Mouse (Mus musculus) brain, embryonic 18.5 days (tissue): ENCODE results near the gene Csad.

ENCODE experiments used
- DNase-seq: peaks from one replicate; pipeline ENCODE4 v3.0.0-alpha.2; 2012; ENCODE audit warnings: low read depth, low spot score

Gene Csad

DNA sequence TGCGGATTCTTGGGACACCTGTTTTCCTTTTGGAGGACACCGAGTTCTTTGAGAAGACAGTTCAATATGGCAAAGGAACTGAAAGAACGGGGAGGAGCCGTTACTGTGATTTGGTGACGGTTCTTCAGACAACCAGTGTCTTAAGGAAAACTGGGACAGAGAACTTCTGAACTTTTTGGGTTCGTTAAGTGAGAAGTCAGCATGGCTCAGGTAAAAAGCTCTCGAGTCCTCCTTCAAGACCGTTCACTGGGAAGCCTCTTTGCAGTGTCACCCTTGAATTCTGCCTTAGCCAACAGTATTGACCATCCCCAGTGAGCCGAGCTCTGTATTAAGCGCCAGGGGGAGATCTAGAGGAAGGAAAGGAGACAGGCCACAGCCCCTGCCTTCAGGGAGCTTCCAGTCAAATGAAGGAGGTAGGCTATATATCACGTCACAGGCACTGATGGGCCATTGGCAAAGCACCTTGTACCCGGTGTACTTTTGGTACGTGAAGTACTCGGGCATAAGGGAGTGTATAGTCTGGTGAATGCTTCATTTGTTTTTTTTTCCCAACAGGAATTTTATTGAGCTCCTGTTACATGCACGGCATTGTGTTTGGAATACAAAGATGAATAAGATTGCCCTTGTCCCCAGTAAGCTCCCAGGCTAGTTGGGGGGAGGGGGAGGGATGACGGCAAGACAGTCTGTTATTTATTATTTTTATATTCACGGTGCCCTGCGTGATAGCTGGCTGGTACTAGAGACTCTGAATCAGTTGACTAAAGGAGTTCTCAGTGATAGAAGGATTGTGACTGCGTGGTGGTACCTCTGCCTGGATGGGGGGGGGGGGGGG, at the start of gene Csad:
Csad (minus strand) TSS at position 51 of the 832 bp plus-strand sequence.
- no peak for DNase-seq

DNA sequence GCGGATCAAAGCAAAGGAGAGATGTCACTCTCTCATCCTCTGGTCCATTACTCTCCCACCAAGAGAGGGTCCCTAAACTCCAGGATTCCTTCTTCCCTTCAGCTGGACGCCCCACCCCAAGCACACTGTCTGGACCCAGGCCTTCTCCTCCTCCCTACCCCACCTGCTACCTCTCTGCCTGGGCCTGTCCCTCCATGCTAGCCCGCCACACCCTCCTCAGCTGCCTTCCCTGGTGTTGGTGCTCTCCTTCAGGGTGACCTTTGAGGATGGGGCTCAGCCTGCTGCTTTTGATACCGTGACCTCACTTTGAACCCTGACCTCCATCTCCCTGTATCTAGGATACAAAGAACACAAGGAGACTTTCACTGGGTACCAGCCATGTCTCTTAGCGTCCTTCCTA, 46.0 kb upstream of the Csad start:
- DNase-seq: no peak

- DNase-seq: no peak
Measured at GRCm38 (mm10) chr15:102249967-102250366, 45.4 kb upstream of the Csad start.

DNA sequence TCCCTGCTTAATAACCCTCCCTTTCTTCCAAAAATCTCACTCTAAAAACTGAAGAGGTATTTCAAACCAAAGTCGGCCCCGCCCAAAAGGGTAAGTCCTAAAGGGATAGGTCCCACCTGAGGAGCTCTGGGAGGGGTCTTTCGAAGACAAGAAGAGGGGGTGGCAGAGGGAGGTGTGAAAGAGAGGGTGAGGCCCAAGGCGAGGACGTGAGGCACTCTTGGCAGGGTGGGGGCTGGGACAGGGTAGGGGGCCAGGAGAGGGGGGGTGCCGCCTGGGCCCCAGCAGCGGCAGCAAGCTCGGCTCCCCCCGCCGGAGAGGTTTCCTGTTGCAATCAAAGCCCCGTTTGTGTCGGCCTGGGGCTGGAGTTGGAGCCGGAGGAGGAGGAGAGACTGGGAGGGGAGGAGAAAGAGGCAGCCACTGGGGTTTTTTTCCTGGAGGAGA, 44.7 kb upstream of the Csad start:
- no peak for DNase-seq

DNA sequence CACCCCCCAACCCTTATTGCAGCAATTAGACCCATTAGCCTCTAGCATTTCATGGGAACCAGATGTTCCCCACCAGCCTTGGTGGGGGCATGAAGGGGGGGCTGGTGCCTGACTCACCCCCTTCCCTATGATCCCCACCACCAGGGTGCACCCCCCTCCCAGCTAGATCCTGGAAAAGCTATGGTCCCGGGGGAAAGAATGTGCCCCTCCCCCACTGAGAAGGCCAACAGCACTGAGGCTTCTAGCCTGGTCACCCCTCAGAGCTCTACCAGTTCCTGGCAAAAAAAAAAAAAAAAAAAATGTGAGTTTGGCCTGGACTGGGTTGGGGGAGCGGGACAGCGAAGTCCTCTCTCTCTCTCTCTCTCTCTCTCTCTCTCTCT, 44.3 kb upstream of the Csad start:
- no peak for DNase-seq

DNA sequence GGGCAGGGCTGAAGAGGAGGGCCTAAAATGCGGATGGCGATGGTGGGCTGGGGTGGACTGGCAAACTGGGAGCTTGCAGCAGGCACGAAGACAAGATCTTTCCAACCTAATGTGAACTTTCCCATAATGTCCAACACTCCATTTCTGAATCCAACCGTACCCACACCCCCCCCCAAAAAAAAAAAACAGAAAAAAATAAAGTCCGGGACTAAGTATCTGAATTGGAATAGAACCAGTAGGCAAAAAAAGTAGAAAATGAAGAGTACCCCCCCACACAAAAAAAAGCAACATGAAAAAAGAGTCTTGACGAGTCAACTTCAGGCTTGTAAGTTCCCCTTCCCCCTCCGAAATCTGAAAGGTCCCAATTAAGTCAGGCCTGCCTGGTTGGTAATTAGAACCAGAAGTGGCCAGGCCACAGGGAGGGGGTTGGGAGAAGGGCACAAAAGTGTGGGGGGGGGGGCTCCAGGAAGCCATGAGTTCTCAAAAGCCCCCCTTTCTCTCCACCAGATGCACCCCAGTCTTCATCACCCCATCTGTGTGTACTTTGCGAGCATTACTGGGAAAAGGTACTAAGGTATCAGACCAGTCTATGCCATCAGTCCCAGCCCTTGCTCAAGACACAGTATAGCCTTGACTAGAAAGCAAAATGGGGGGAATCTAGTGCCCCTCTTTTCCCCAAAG, 43.7 kb upstream of the Csad start:
- no peak for DNase-seq

DNA sequence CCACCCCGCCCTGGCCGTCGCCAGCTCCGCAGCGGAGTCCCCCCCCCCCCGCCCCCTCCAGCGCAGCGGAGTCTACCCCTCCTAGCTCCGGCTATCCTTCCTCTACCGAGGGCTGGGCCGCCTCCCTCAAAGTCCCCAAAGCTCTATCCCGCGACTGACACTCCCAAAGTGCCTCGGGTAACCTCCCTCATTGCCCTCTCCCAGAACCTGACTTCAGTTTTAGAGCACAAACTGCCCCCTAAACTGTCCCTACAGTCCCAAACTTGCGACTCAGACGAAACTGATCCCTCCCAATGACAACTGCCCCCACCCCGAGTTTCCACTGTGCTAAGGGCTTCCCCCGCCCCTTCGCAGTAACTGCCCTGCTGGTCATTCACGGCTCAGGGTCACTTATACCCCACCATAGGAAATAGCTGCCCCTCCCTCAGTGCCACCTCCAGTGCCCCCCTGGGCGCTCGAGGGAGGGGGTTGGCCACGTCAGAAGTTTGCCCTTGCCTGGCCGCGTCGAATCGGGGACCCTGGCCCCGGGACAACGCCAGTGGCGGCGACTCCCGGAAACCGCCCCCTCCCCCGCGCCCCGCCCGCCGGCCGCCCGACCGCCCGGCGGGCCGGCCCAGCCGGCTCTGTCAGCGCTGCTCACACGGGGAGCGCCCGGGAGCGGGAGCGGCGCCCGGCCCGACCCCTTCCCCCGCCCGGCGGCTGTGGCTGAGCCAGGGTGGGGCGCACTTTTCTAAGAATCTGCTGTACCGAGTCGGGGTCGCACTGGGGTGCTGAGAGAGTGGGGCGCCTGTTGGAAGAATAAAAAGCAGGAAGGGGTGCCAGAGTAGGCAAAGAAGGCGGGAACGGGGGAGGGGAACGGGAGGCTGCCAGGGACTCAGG, 43.0 kb upstream of the Csad start:
- DNase-seq: no peak

- DNase-seq: peak; percentile 83
Measured at GRCm38 (mm10) chr15:102246866-102247251, 42.3 kb upstream of the Csad start.

DNA sequence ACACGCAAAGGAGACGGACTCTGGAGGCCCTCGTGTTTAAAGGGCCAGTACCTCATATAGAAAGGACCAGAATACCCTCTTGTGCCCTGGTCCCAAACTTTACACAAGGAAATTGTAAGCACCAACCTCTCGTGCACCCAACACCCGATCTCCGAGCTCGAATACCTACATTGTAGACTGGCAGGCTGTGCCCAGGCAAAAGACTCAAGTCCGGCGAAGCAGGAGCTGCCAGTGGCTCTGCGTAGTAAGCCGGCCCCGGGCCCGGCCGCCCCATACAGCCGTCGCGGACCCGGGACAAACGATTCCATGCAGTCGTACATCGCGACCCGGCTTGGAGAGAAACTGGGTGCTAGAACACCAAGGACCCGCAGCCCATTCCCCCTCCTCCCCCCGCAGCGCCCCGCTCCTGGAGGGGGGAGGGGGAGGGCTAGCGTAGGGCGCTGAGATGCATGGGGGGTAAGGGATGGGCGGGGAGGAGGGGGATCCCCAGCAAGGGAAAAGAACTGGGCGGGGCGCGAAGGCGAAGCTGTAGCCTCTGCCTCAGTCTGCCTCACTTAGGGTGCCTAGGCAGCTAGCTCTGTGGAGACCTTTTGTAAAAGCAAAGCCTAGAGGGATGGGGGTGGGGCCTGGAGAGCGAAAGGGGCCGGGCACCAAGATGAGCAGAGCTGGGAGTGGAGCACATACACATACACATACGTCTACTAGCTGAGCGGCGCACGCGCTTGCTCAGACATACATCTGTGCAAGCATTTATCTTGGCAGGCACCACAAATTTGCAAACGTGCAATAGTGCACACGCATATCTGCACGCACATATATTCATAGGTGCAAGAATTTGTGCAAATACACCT, 41.6 kb upstream of the Csad start:
- DNase-seq: peak; percentile 76

GRCm38 (mm10) chr15:102245461-102245881, 40.9 kb upstream of the Csad start:
- no peak for DNase-seq

- DNase-seq: no peak
Measured at GRCm38 (mm10) chr15:102244306-102245191, 40.0 kb upstream of the Csad start.

DNA sequence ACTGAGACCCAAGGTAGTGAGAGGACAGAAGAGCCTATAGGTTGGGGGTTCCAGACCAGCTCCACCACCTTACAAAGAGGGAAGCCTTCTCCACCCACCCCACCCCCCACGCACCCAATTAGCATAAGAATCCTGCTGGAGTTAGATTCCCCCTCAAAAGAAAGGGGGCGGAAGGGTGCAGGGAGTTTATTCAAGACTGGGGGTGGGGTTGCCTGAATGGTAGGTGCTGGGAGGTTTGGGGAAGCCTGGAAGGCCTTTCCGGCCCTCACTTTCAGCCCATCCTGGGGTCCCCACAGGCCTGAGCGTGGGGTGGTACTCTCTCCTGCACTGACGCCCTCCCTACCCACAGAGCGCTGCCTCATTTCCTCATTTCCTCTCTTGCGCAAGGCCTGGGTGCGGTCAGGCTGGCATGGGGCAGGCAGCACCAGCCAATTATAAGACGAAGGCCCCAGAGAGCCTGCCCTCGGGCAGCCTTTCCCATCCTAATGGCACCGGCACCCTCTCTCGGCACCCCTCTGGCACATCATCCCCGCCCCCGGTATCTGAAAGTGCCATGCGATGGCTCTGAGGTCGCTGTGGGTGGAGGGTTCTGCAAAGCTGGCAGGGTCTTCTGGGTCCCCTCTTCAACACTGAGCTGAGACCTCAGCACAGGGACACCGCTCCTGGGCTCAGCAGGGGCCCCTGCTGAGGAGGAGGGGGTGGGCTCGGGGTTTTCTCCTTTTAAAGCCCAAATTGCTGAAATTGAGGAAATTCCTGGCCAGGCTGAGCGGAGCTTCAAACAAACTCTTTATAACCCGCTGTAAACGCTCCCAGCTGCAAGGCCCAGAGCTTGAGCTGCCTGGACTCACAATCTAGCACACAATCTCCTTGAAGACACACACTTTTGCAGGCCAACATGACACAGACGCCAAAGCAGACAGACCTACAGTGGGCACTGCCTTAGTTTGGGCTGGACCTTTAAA, 39.0 kb upstream of the Csad start:
- DNase-seq: no peak

DNA sequence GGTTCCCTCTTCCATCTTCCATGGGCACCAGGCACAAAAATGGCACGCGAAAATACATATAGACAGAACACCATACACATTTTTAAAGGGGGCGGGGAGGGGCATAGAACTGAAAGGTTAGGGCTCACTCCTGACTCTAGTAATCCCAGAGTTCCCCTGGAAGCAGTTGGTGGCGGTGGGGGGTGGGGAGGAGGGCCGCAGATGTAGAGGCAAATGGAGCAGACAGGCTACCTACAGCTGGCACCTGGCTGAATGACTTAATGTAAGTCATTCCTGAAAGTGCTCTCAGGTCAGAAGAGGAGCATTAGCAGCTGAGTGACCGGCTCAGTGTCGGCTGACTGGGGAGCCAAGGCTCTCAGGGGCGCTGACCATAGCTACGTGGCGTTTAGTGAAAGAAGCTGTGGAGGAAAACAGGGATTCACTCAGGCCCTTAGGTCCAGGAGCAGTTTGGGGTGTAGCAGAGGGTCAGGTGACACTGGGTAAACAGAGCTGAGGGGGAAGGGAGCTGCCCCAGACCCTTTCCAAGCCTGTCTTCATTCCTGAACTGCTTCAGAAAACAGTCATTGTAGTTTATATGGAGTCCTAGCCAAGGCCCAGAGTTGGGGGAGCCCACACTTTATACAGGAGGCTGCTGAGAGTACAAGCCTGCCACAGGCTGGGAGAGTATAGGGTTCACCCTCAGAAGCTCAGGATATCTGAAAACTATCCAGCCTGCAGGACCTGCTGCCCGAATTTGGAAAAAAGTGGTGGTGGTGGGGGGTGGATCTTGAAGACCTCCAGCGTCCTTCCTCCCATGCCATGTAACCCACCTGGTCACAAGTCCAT, 38.1 kb upstream of the Csad start:
- DNase-seq: no peak

- DNase-seq: no peak
Measured at GRCm38 (mm10) chr15:102240607-102241006, 36.1 kb upstream of the Csad start.

DNA sequence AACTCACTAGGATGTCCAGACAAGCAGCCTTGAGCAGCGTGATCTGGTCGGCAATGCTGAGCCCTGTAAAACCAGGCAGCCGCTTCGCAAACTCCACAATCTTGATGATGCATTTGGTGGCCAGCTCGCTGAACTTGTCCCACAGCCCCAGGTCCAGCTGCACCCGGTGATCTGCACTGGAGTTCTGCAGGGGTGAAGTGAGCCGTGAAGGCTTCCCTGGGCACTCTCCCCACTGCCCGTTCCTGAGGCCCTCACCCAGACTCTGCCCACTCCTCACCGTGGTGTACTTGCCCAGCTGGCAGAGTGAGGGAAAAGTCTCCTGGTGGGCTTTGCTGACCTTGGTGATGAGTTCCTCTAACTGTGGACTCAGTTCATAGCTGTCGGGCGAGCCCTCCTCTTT, 35.3 kb upstream of the Csad start:
- DNase-seq: no peak

DNA sequence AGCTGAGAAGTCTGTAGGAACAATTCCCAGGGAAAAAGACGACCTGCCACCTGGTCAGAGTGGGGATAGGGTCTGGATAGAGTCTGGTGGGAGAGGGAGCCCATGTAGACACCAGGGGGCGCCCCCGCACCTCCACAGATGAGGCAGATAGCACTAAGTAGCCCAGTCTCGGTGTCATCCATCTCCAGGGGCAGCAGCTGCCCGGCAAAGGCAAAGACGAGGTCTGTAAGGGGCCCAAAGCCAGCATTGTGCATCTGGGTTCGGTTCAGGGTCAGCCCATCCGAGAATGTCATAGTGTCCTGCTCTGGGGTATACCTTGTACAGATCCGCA, 34.7 kb upstream of the Csad start:
- DNase-seq: no peak

DNA sequence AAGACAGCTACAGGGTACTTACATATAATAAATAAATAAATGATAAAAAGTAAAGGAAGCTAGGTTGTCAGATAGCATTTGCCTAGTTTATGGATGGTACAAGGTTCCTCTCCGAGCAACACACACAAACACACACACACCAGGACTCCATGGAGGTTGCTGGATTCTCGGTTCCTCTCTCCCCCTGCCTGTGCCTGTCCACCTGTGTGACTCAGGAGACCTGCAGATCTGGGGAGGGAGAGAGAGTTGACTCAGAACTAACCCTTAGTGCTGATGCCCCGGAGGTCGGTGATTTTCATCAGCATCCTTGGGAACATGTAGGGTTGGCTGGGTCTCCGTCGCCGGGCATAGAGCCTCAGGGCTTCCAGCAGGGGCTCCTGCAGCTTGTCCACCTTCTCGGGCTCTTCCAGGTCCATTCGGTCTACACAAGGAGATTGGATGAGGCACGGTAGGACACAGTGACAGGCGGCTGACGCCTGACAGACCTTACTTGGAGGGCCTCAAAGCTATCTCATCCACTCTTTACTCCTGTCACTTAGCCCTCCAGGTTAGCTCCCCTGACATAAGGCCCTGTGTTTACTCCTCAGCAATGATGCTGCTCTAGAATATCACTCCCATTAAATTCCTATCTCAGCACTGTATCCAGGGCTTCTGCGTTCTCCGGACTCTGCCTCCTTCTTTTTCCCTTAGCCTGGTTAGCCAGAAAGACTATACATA, 34.2 kb upstream of the Csad start:
- DNase-seq: no peak
